8 mouse cellular contexts compared by ENCODE assay signal in the genomic region with DNA sequence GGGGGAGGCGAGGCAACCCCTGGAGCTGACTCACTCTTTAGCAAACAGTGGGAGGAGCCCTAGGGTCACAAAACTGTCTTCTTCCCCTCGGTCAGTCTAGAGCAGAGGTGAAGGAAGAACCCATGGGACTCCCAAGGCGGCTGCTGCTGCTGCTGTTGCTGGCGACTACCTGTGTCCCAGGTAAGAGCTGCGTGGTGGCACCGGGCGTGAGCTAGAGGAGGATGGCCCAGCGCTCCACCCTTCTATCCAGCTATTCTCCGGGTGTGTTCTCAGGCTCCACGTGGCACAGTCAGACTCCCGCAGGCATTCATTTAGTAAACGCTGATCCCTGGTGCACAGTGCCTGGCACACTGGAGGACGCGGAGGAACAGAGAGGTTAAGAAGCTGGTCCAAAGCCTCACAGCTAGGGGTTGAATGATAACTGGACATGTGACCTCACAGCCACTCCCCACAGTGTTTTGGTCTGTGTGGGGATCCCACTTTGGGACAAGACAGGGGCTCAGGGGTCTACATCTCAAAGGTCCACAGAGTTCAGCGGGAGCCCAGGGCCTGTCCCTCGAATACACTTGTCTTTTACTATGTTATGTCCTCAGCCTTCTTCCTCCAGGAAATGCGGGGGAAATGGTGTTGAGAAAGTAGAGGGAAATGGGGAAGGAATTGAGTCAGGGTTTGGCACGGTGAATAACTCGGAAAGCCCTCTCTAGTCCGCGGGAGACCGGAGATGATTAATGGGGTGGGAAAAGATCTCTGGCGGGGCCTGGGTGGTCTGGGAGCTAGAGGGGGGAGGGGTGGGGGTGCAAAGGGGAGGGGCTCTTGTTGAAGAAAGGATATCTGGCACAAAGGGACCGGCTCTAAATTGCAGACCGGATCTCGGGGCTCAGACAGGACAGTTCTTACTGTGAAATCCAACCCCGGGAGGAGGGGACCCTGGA. TPM values are rescaled to one million over a fixed set of nuclear protein-coding genes. Genes with fewer than 3 reads are reported as not detected.
DNase-seq lines count a peak whose midpoint lies in the region; ATAC-seq and TF ChIP-seq lines count a peak whose summit lies in the region.

A gene (plus strand): TSS at position 97 of the 932 bp plus-strand sequence.

- no peak for TF ChIP-seq CTCF in embryonic fibroblast, embryonic 13.5 days (IDR thresholded peaks at IDR 0.05; ENCODE audit: borderline replicate concordance, insufficient read depth, low read length)
- TF ChIP-seq CTCF in liver, adult 2 months (IDR thresholded peaks at IDR 0.05; ENCODE audit: low read depth, low read length) = no peak
- TF ChIP-seq CTCF in midbrain, postnatal 0 days (IDR thresholded peaks at IDR 0.05) = no peak

- peak within 1 kb of the TSS; percentile 27 for H3K4me3 ChIP-seq in forebrain, embryonic 10.5 days
- H3K4me3 ChIP-seq in forebrain, embryonic 14.5 days (ENCODE audit: low read depth, low read length) = no peak within 1 kb of the TSS
- peak within 1 kb of the TSS; percentile 61 for H3K4me3 ChIP-seq in embryonic fibroblast, embryonic 13.5 days (ENCODE audit: insufficient read depth, low read length)
- H3K4me3 ChIP-seq in hindbrain, embryonic 12.5 days = 0 out of 2 replicates have a peak within 1 kb of the TSS, but pooled peaks have one; percentile 2
- peak within 1 kb of the TSS; percentile 49 for H3K4me3 ChIP-seq in liver, adult 2 months (ENCODE audit: insufficient read depth, low read depth, low read length)
- H3K4me3 ChIP-seq in midbrain, postnatal 0 days (ENCODE audit: low read depth, low read length) = 0 out of 2 replicates have a peak within 1 kb of the TSS, but pooled peaks have one; percentile 1

- H3K36me3 ChIP-seq in forebrain, embryonic 10.5 days (replicated peaks) = no peaks in the 10 kb centered on the region
- no peaks in the 10 kb centered on the region for H3K36me3 ChIP-seq in forebrain, embryonic 14.5 days (ENCODE audit: control insufficient read depth, insufficient read depth, low read length)
- no peaks in the 10 kb centered on the region for H3K36me3 ChIP-seq in hindbrain, embryonic 12.5 days
- H3K36me3 ChIP-seq in liver, adult 2 months (ENCODE audit: control insufficient read depth, insufficient read depth, low read length) = no peaks in the 10 kb centered on the region
- no peaks in the 10 kb centered on the region for H3K36me3 ChIP-seq in midbrain, postnatal 0 days (ENCODE audit: insufficient read depth, low read length)

- H3K4me2 ChIP-seq in forebrain, embryonic 14.5 days (ENCODE audit: low read length) = no peak within 1 kb of the TSS
- peak within 1 kb of the TSS; percentile 21 for H3K4me2 ChIP-seq in hindbrain, embryonic 12.5 days (replicated peaks)
- peak within 1 kb of the TSS; percentile 33; the same call in 1 of the 2 replicates for H3K4me2 ChIP-seq in midbrain, postnatal 0 days (ENCODE audit: low read depth, low read length, poor library complexity, severe bottlenecking)

- no peak for DNase-seq in forebrain, embryonic 10.5 days (ENCODE audit: extremely low spot score, low spot score)
- no peak for DNase-seq in forebrain, embryonic 14.5 days (ENCODE audit: low spot score)
- no peak for DNase-seq in liver, adult 2 months (ENCODE audit: extremely low read depth, low read depth, low spot score)
- DNase-seq in midbrain, postnatal 0 days (ENCODE audit: low spot score) = no peak
- DNase-seq in testis, postnatal 14 days (ENCODE audit: low spot score) = no peak
- no peak for DNase-seq in ovary, postnatal 14 days (ENCODE audit: low spot score)

- TF ChIP-seq POLR2A in embryonic fibroblast, embryonic 13.5 days (IDR thresholded peaks at IDR 0.05; ENCODE audit: low read depth, low read length) = peak; percentile 68
- no peak for TF ChIP-seq POLR2A in liver, adult 2 months (IDR thresholded peaks at IDR 0.05; ENCODE audit: extremely low read depth, insufficient read depth, low read length)

- H3K79me2 ChIP-seq in liver, adult 2 months (ENCODE audit: control insufficient read depth, insufficient read depth, low read length) = no peaks in the 10 kb centered on the region

- peak within 1 kb of the TSS; percentile 6; the same call in 1 of the 2 replicates for H3K27ac ChIP-seq in forebrain, embryonic 10.5 days
- no peak within 1 kb of the TSS for H3K27ac ChIP-seq in forebrain, embryonic 14.5 days (ENCODE audit: low read depth, low read length)
- H3K27ac ChIP-seq in embryonic fibroblast, embryonic 13.5 days (ENCODE audit: insufficient read depth, low read length) = peak within 1 kb of the TSS; percentile 77
- no peak within 1 kb of the TSS for H3K27ac ChIP-seq in hindbrain, embryonic 12.5 days
- H3K27ac ChIP-seq in liver, adult 2 months (replicated peaks; ENCODE audit: insufficient read depth, low read depth, low read length) = 0 out of 2 replicates have a peak within 1 kb of the TSS, but pooled peaks have one; percentile 15
- H3K27ac ChIP-seq in midbrain, postnatal 0 days (ENCODE audit: low read depth, low read length) = no peak within 1 kb of the TSS

- no peak within 1 kb of the TSS for H3K9ac ChIP-seq in forebrain, embryonic 14.5 days (ENCODE audit: low read length)
- H3K9ac ChIP-seq in hindbrain, embryonic 12.5 days = no peak within 1 kb of the TSS
- peak within 1 kb of the TSS; percentile 37 for H3K9ac ChIP-seq in liver, adult 2 months (ENCODE audit: low read depth, low read length)
- H3K9ac ChIP-seq in midbrain, postnatal 0 days (replicated peaks; ENCODE audit: low read length, poor library complexity, severe bottlenecking) = no peak within 1 kb of the TSS

- no peak for ATAC-seq in forebrain, embryonic 14.5 days
- peak; percentile 68 for ATAC-seq in hindbrain, embryonic 12.5 days (ENCODE audit: low FRiP score)
- 0 out of 2 replicates have a peak, but pooled peaks have one; percentile 23 for ATAC-seq in midbrain, postnatal 0 days (ENCODE audit: low FRiP score)

- no peaks in the 10 kb centered on the region for H3K9me3 ChIP-seq in forebrain, embryonic 10.5 days
- H3K9me3 ChIP-seq in forebrain, embryonic 14.5 days (replicated peaks; ENCODE audit: control insufficient read depth, low read length) = no peaks in the 10 kb centered on the region
- H3K9me3 ChIP-seq in hindbrain, embryonic 12.5 days (replicated peaks) = no peaks in the 10 kb centered on the region; the same call in 1 of the 2 replicates
- no peaks in the 10 kb centered on the region for H3K9me3 ChIP-seq in midbrain, postnatal 0 days (ENCODE audit: low read length)

- 13% methylated on average over 27 of the region's 27 CpGs for WGBS in forebrain, embryonic 10.5 days
- WGBS in forebrain, embryonic 14.5 days = 11% methylated on average over 25 of the region's 27 CpGs
- 7% methylated on average over 27 of the region's 27 CpGs for WGBS in hindbrain, embryonic 12.5 days
- 6% methylated on average over 27 of the region's 27 CpGs for WGBS in liver, adult 2 months
- 12% methylated on average over 27 of the region's 27 CpGs for WGBS in midbrain, postnatal 0 days

- peaks cover 25% of the 10 kb centered on the region for H3K27me3 ChIP-seq in forebrain, embryonic 10.5 days (ENCODE audit: poor library complexity, severe bottlenecking)
- H3K27me3 ChIP-seq in forebrain, embryonic 14.5 days (replicated peaks; ENCODE audit: control insufficient read depth, insufficient read depth, low read length) = no peaks in the 10 kb centered on the region
- peaks cover 4% of the 10 kb centered on the region; the same call in 1 of the 2 replicates for H3K27me3 ChIP-seq in hindbrain, embryonic 12.5 days
- no peaks in the 10 kb centered on the region for H3K27me3 ChIP-seq in liver, adult 2 months (ENCODE audit: control insufficient read depth, insufficient read depth, low read length)
- 0 out of 2 replicates have a peak, but pooled peaks cover 4% of the 10 kb centered on the region for H3K27me3 ChIP-seq in midbrain, postnatal 0 days (ENCODE audit: insufficient read depth, low read length)

- peaks cover 15% of the 10 kb centered on the region for H3K4me1 ChIP-seq in forebrain, embryonic 10.5 days
- H3K4me1 ChIP-seq in forebrain, embryonic 14.5 days (ENCODE audit: control insufficient read depth, insufficient read depth, low read length) = no peaks in the 10 kb centered on the region
- H3K4me1 ChIP-seq in embryonic fibroblast, embryonic 13.5 days (ENCODE audit: control insufficient read depth, insufficient read depth, low read length) = peaks cover 13% of the 10 kb centered on the region
- H3K4me1 ChIP-seq in hindbrain, embryonic 12.5 days = peaks cover 11% of the 10 kb centered on the region
- H3K4me1 ChIP-seq in liver, adult 2 months (ENCODE audit: control insufficient read depth, insufficient read depth, low read length) = no peaks in the 10 kb centered on the region
- H3K4me1 ChIP-seq in midbrain, postnatal 0 days (ENCODE audit: insufficient read depth, low read length) = no peaks in the 10 kb centered on the region

RNA-seq across cellular contexts. Expression of the gene that starts here (rescaled TPM):
- polyA plus RNA-seq in forebrain, embryonic 10.5 days (2016; fragmentation: Nextera tagmentation; extraction: Ambion mirVana) = 1.1 and 1.3 TPM in 2 replicates
- 1.4 and 2.0 TPM in 2 replicates for polyA plus RNA-seq in forebrain, embryonic 14.5 days (2014; fragmentation: Nextera tagmentation; extraction: Ambion mirVana)
- polyA plus RNA-seq in embryonic fibroblast, embryonic 13.5 days (2011; ENCODE audit: insufficient read length, low read depth, missing spikeins) = 35.2 and 70.2 TPM in 2 replicates
- 0.59 and 0.95 TPM in 2 replicates for polyA plus RNA-seq in hindbrain, embryonic 12.5 days (2016; fragmentation: Nextera tagmentation; extraction: Ambion mirVana)
- 0.18 and 1.1 TPM in 2 replicates for total RNA-seq in liver, adult 2 months (2014; rRNA removed)
- polyA plus RNA-seq in liver, adult 2 months (2012; rRNA removed) = 0.22 and 0.97 TPM in 2 replicates
- total RNA-seq in midbrain, postnatal 0 days (2014; rRNA removed) = 1.4 and 3.7 TPM in 2 replicates
- polyA plus RNA-seq in midbrain, postnatal 0 days (2015; fragmentation: Nextera tagmentation; extraction: Ambion mirVana) = 0.93 and 1.1 TPM in 2 replicates

Comparison
In these comparisons a context has a peak if more than half of its experiments do, and no peak if none do; other contexts are left out.
1. RNA of the gene that starts here (polyA plus RNA-seq): 35.2 to 70.2 TPM in embryonic fibroblast, embryonic 13.5 days; 1.4 to 2.0 TPM in forebrain, embryonic 14.5 days, 1.1 to 1.3 TPM in forebrain, embryonic 10.5 days, 0.93 to 1.1 TPM in midbrain, postnatal 0 days, 0.22 to 0.97 TPM in liver, adult 2 months and 0.59 to 0.95 TPM in hindbrain, embryonic 12.5 days; every median in the first group is over 10 times any median in the second.
2. H3K27ac ChIP-seq: peak in forebrain, embryonic 10.5 days (single experiment), embryonic fibroblast, embryonic 13.5 days (single experiment) and liver, adult 2 months (single experiment); none in forebrain, embryonic 14.5 days (single experiment), hindbrain, embryonic 12.5 days (single experiment) and midbrain, postnatal 0 days (single experiment).
3. Peak in ATAC-seq, H3K4me3 ChIP-seq and H3K4me2 ChIP-seq in hindbrain, embryonic 12.5 days; RNA of the gene not detected or under 1 TPM.